Mouse (Mus musculus) intestine, postnatal 0 days (tissue): Measurements from ENCODE around the gene Kcne1l. TPM values are rescaled to one million over a fixed set of nuclear protein-coding genes. Genes with fewer than 3 reads are reported as not detected.

Source experiments
- ATAC-seq: fragments of 200-750 bp; cut with Nextera tagmentation; 2 replicates; pipeline ENCODE4 v1.8.0; 2017; ENCODE audit warnings: mild to moderate bottlenecking, moderate TSS enrichment, moderate library complexity
- H3K27ac ChIP-seq: fragments of 300-500 bp; sonication (generic); 2 replicates; pipeline ENCODE4 v1.5.1; 2014; ENCODE audit warnings: mild to moderate bottlenecking, low read depth, low read length, moderate library complexity
- H3K27me3 ChIP-seq: fragments of 300-500 bp; sonication (generic); replicated peaks from 2 replicates; pipeline ENCODE4 v1.6.1; 2014; ENCODE audit warnings: low read length, mixed read lengths; ENCODE audit not compliant: control insufficient read depth, insufficient read depth
- H3K36me3 ChIP-seq: fragments of 300-500 bp; sonication (generic); 2 replicates; pipeline ENCODE4 v1.6.1; 2014; ENCODE audit warnings: mild to moderate bottlenecking, moderate library complexity; ENCODE audit not compliant: control insufficient read depth, insufficient read depth
- H3K4me1 ChIP-seq: fragments of 300-500 bp; sonication (generic); replicated peaks from 2 replicates; pipeline ENCODE4 v1.6.1; 2014; ENCODE audit warnings: antibody characterized with exemption, low read length, mixed read lengths; ENCODE audit not compliant: control insufficient read depth, insufficient read depth
- H3K4me2 ChIP-seq: fragments of 300-500 bp; sonication (generic); replicated peaks from 2 replicates; pipeline ENCODE4 v1.6.1; 2014; ENCODE audit warnings: low read depth, mild to moderate bottlenecking, moderate library complexity
- H3K4me3 ChIP-seq: fragments of 300-500 bp; sonication (generic); 2 replicates; pipeline ENCODE4 v1.5.1; 2014; ENCODE audit warnings: low read depth, low read length
- H3K9ac ChIP-seq: fragments of 300-500 bp; sonication (generic); 2 replicates; pipeline ENCODE4 v1.6.1; 2014; ENCODE audit warnings: mild to moderate bottlenecking, low read depth, low read length
- H3K9me3 ChIP-seq: fragments of 300-500 bp; sonication (generic); 2 replicates; pipeline ENCODE4 v1.6.1; 2016; ENCODE audit warnings: mixed run types; ENCODE audit not compliant: control insufficient read depth
- CTCF ChIP-seq: sonication (generic); IDR thresholded peaks from 2 replicates; pipeline ENCODE4 v1.5.1; 2016; ENCODE audit warnings: low read depth, mild to moderate bottlenecking, control low read depth, antibody characterized with exemption, moderate library complexity
- WGBS: fragments of 180-500 bp; shearing (Covaris S2); extraction: QIAGEN DNeasy Blood & Tissue Kit; methylation state at CpG from one replicate; pipeline ENCODE4 v1.1.7; 2014; 5-methylcytosine and 5-hydroxymethylcytosine counted together
- polyA plus RNA-seq: library from polyadenylated mRNA; unstranded; fragments of >200 nt; fragmentation: Nextera tagmentation; extraction: Ambion mirVana; gene quantifications from 2 replicates; pipeline ENCODE4 v1.2.1, GENCODE M21; 2015

Gene Kcne1l
- polyA plus RNA-seq, 1 experiment from 2014 or later, result 10.1 TPM

- H3K9ac ChIP-seq, result no peak overlapping the region
- 0 out of 2 replicates have a peak overlapping the region, but pooled peaks have one; percentile 13 for H3K4me2 ChIP-seq
- H3K36me3 ChIP-seq, result no peaks in the 10 kb centered on the region
- no peaks in the 10 kb centered on the region for H3K9me3 ChIP-seq
- no peak overlapping the region for H3K27ac ChIP-seq
- H3K27me3 ChIP-seq, result no peaks in the 10 kb centered on the region
- no peaks in the 10 kb centered on the region for H3K4me1 ChIP-seq
- no peak for ATAC-seq
- 52% methylated on average over 11 of the region's 11 CpGs for WGBS
- H3K4me3 ChIP-seq, result no peak overlapping the region
- TF ChIP-seq CTCF, result peak; percentile 81
Measured at GRCm38 (mm10) chrX:142314307-142315024, 8.4 kb upstream of the Kcne1l start.

DNA sequence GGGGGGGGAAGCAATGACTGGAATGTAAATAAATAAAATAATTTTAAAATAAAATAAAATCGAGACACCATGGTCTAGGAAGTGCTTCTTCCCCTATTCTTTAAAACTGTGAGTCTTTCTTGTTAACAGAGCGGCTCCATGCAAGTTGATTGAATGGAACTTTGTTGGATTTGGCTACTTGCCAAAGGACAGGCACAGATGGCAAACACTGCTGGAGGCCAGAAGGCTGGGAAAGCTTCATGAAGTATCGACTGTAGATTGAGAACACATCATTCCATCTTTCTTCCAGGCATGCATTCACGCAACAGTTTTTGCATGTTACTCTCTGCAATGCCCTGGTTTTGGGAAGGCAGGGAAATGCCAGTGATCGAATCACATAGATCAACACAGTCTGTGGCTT is 4.3 kb upstream of the Kcne1l start:
- ATAC-seq, result no peak
- no peak for TF ChIP-seq CTCF
- Histone ChIP-seq H3K36me3 (no peaks in the 10 kb centered on the region), H3K27ac (no peak overlapping the region), H3K4me3 (no peak overlapping the region), H3K27me3 (no peaks in the 10 kb centered on the region), H3K4me1 (no peaks in the 10 kb centered on the region), H3K4me2 (no peak overlapping the region), H3K9ac (no peak overlapping the region), H3K9me3 (no peaks in the 10 kb centered on the region)
- 46% methylated on average over 5 of the region's 5 CpGs for WGBS

- no peak for ATAC-seq
- Histone ChIP-seq H3K4me3 (no peak overlapping the region), H3K4me1 (no peaks in the 10 kb centered on the region), H3K4me2 (peak overlapping the region; percentile 51), H3K27ac (no peak overlapping the region), H3K9me3 (no peaks in the 10 kb centered on the region), H3K36me3 (no peaks in the 10 kb centered on the region), H3K27me3 (no peaks in the 10 kb centered on the region), H3K9ac (no peak overlapping the region)
- TF ChIP-seq CTCF, result no peak
- WGBS, result 44% methylated on average over 35 of the region's 35 CpGs
Measured at GRCm38 (mm10) chrX:142305010-142305868, 855 bp downstream of the Kcne1l start.

DNA sequence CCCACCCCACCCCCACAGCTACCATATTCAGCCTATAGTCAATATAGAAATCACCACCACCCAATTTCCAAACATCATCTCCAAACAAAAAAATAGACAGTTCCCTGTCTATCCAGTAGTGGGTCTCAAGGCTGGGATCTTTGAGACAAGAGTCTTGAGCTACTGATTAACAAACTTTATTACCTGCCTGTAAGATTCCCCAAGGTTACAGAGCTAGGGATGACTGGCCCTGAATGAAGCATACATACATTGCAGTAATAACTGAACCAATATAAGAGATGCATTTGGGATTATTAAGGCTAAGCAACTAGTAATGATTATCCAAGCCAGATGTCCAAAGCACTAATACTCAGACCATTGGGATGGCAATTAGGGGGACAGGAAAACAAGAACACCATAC is 1.5 kb downstream of the Kcne1l start:
- peak; percentile 64; the same call in 1 of the 2 replicates for ATAC-seq
- H3K27ac ChIP-seq, result no peak overlapping the region
- H3K27me3 ChIP-seq, result no peaks in the 10 kb centered on the region
- peak; percentile 25; the same call in 1 of the 2 replicates for TF ChIP-seq CTCF
- no peaks in the 10 kb centered on the region for H3K9me3 ChIP-seq
- no peaks in the 10 kb centered on the region for H3K36me3 ChIP-seq
- H3K9ac ChIP-seq, result no peak overlapping the region
- H3K4me1 ChIP-seq, result no peaks in the 10 kb centered on the region
- no peak overlapping the region for H3K4me2 ChIP-seq
- H3K4me3 ChIP-seq, result no peak overlapping the region

- H3K9me3 ChIP-seq, result no peaks in the 10 kb centered on the region
- 21% methylated on average over 2 of the region's 2 CpGs for WGBS
- H3K4me3 ChIP-seq, result no peak overlapping the region
- H3K4me2 ChIP-seq, result no peak overlapping the region
- H3K36me3 ChIP-seq, result no peaks in the 10 kb centered on the region
- TF ChIP-seq CTCF, result no peak
- no peak for ATAC-seq
- H3K9ac ChIP-seq, result no peak overlapping the region
- no peaks in the 10 kb centered on the region for H3K4me1 ChIP-seq
- no peaks in the 10 kb centered on the region for H3K27me3 ChIP-seq
- no peak overlapping the region for H3K27ac ChIP-seq
Measured at GRCm38 (mm10) chrX:142303456-142303855, 2.6 kb downstream of the Kcne1l start.

- 51% methylated on average over 5 of the region's 5 CpGs for WGBS
- H3K4me3 ChIP-seq, result no peak overlapping the region
- no peak overlapping the region for H3K4me2 ChIP-seq
- H3K36me3 ChIP-seq, result no peaks in the 10 kb centered on the region
- no peak for ATAC-seq
- no peak for TF ChIP-seq CTCF
- H3K27me3 ChIP-seq, result 0 out of 2 replicates have a peak, but pooled peaks cover 3% of the 10 kb centered on the region
- no peak overlapping the region for H3K27ac ChIP-seq
- no peaks in the 10 kb centered on the region for H3K9me3 ChIP-seq
- H3K9ac ChIP-seq, result no peak overlapping the region
- H3K4me1 ChIP-seq, result no peaks in the 10 kb centered on the region
Measured at GRCm38 (mm10) chrX:142285905-142286304, 20.2 kb downstream of the Kcne1l start.
